Mouse (Mus musculus) heart, adult 18-20 months (tissue): ENCODE measurements around the gene Foxk1. TPM values are rescaled to one million over a fixed set of nuclear protein-coding genes. Genes with fewer than 3 reads are reported as not detected.

Source experiments
- DNase-seq, 2 experiments: peaks; one replicate each; pipeline ENCODE4 v3.0.0; 2021 to 2022; ENCODE audit warnings: mixed read lengths in 1 of 2
- total RNA-seq, 2 experiments: library from RNA; stranded (reverse); gene quantifications; 2 replicates each; pipeline ENCODE4 v1.2.3; 2021

Foxk1 gene
- total RNA-seq, 2 experiments from 2014 or later, result 15.7 to 15.9 TPM

DNA sequence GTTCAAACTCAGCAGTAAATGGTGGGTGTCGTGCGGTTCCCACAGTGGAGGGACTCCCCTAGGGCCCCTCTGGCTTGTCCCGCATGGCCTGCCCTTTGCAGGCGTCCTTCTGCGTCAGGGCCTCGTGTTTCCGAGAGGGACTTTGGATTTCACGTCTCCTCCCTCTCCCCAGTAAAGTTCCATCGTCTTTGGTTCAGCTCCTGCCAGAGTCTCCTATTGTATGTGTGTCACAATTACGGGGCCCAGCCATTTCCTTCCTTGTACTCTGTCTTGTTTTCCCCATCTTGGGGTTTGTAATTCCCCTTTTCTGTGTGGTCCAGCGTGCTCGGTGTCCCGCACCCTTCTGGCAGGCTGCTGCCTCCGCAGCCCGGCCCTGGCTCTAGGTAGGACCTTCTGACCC, 42.2 kb downstream of the Foxk1 start:
- peak in 1 of 2 experiments; percentile 54 for DNase-seq

DNA sequence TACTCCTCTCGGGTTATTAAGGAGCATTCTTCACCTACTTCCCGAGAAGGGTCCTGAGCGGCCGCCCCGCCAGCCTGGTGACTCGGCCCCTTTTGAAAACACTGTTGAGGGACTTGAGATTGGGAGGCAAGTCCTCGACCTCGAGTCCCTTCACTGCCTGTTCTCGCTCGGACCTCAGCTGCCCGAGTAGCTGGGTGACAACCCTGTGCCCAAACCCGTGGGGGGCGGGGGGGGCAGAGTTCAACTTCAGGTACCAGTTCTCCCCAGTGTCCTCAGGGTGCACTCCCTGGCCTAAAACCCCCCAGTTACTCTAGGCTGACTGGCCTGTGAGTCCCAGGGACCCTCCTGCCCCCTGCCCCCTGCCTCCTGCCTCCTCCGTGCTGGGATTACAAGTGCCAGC, 42.7 kb downstream of the Foxk1 start:
- no peak for DNase-seq

DNA sequence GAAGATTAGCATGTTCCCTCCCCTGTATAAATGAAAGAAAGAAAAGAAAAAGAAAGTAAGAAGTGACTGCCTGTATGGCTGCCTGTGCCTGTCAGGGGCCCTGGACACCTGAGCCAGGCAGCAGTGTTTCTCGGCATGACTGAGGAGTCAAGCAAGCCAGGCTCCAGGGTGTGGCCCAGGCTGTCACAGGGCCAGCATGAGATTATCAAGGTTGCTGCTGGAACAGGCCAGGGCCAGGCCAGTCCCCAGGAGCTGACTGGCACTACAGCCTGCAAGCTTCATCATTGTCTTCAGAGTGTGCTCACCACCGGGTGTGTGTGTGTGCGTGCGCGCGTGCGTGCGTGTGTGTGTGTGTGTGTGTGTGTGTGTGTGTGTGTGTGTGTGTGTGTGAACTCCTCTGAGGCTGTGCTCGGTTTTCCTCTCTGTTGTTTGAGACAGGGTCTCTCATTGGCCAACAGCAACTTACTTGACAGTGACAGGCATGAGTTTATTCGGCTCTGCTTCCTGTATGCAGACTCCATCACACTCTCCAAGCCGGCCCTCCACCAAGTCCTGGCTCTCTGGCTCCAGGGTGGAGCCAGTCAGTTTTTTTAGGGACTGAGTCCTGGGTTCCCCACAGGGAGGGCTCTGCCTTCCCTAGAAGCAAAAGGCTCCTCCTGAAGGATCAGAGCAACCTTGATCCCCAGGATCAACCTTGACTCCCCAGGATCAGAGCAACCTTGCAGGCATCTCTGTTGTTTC, 43.7 kb downstream of the Foxk1 start:
- peak; percentile 53 to 60 for DNase-seq

GRCm38 (mm10) chr5:142445709-142446108, 44.4 kb downstream of the Foxk1 start:
- DNase-seq, result no peak

DNA sequence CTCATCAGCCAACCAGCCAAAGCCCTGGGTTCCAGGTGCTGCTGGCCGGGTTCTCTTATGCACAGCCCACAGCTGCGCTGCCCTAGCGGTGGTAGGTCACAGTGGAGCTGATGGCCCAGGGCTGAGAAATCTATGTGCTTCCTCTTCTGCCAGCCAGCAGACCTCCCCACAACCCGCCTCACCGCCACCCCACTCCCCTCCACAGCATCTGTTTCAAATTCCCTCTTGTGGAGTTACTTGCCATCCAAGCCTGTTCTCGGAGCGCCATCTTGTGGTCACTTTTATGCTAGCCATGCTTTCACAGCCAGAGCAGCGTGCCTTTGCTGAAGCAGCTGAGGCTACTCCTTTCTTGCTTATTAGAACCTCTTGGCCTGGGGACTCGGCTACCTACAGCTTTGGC, 46.8 kb downstream of the Foxk1 start:
- DNase-seq, result peak; percentile 88 to 96

- no peak for DNase-seq
Observed at GRCm38 (mm10) chr5:142448623-142449022, 47.3 kb downstream of the Foxk1 start.

DNA sequence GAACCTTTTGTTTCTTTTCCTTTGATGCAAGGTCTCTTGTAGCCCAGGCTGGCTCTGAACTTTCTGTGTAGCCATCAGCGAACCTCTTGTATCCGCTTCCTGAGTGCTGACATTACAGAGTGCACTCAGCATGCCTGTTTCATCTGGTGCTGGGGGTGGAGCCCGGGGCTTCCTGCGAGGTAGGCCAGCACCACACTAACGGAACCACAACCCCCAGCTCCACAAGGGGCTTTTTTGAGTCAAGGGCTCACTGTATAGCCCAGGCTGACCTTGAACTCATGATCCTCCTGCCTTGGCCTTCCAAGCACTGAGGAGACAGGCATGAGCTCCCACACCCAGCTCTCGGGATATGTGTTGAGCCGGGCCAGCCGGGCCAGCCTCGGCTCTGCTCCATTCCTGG, 49.5 kb downstream of the Foxk1 start:
- no peak for DNase-seq

DNA sequence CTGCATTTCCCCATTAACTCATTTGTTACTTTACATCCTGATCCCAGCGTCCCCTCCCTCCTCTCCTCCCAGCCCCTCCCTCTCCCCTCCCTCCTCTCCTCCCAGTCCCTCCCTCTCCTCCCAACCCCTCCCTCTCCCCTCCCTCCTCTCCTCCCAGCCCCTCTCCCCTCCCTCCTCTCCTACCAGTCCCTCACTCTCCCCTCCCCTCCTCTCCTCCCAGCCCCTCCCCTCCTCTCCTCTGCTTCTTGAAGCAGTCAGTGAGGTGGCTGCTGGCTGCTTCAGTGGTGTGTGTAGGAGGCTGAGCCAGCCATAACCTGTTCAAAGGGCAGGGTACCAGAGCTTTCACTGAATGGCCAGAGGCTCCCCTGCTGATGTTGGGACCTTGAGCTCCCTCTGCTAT, 50.5 kb downstream of the Foxk1 start:
- no peak for DNase-seq

DNA sequence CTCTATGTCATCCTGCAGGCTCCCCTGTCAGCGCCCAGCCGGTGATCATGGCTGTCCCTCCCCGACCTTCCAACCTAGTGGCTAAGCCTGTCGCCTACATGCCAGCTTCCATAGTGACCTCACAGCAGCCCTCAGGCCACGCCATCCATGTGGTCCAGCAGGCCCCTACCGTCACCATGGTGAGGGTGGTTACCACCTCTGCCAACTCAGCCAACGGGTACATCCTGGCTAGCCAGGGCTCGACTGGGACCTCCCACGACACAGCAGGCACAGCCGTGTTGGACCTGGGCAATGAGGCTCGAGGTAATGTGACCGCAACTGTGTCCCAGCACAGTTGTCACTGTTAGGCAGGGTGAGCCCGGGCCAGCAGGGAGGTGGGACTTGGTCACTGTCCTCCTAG, 52.4 kb downstream of the Foxk1 start:
- DNase-seq, result no peak

DNA sequence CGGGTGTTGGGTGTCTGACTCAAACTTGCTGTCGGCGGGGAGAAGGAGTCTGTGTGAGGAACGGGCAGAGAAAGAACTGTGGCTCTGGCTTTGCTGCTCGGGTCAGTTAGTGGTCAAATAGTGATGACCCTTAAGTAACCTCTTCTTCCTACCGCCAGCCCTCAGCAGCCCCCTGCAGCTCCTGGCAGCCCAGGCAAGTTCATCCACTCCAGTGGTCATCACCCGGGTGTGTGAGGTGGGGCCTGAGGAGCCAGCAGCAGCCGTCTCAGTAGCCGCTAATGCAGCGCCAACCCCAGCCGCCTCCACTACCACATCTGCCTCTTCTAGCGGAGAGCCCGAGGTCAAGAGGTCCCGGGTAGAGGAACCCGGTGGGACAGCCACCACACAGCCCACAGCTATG, 55.0 kb downstream of the Foxk1 start:
- DNase-seq, result no peak

DNA sequence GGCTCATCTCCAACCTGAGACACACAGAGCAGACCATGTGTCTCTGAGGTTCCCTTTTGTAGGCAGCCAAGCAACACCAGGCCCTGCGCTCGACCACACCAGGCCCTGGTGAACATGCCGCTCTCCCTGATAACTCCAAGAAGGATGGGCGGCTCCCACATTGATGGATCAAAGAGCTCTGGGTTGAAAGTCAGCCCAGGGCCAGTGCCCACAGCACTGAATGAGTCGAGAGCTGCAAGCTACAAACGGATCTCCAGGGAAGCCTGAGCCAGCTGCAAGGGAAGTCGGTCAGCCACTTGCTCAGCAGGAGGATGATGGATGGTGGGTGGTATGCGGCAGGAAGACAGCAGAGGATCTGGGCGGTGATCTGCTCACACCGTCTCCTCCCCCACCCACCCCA, 56.0 kb downstream of the Foxk1 start:
- no peak for DNase-seq

GRCm38 (mm10) chr5:142458791-142459557, 57.7 kb downstream of the Foxk1 start:
- peak in 1 of 2 experiments; percentile 46 for DNase-seq

DNA sequence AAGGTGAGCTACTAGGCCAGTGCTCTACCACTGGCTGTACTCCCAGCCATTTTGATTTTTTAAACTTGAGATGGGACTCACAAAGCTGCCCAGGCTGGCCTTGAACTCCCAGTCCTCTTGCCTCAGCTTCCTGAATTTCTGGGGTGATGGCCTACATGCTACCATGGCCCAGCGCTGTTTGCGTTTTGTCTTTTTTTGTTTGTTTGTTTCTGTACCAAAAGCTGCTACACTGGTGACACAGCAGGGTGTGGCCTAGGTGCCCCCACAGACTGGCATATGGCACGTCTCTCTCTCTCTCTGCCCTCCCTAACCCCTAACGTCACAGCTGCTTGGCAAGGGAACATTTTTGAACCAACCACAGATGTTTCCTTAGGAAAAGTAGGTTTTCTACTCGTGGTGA, 58.5 kb downstream of the Foxk1 start:
- no peak for DNase-seq

- DNase-seq, result no peak
Observed at GRCm38 (mm10) chr5:142461942-142462640, 60.8 kb downstream of the Foxk1 start.

DNA sequence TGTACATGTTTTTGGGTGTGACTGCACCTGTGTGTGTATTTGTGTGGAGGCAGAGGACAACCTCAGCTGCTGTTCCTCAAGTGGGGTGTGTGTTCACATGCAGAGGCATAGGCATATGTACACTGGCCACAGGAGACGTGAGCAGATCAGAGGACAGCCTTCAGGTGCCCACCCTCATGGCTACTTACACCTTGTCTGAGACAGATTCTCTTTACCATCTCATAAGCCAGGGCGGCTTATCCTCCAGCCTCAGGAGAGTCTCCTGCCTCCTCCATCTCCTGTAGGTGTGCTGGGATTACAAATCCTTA, 61.3 kb downstream of the Foxk1 start:
- DNase-seq, result no peak

DNA sequence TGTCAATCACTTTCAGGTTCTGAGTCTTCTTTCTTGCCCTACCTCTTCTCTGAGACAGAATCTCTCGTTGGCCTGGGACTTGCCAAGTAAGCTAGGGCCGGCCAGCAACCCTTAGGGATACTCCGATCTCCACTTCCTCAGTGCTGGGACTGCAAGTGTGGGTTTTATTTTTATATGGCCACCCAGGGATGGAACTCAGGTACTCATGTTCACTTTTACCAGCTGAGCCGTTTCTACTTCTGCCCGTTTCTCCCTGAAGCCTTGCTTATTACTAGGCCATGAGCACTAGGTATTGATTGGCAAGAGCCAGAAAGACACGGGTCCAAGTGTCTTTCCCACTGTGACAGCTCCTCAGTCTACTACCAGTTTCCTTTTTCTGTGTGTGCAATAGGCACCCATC, 61.7 kb downstream of the Foxk1 start:
- no peak for DNase-seq

- DNase-seq, result peak; percentile 93 to 97
Observed at GRCm38 (mm10) chr5:142463461-142464454, 62.5 kb downstream of the Foxk1 start, which contains the start of gene Ap5z1. TSS of gene Ap5z1 (plus strand) at chr5:142463944.

- DNase-seq, result no peak
Observed at GRCm38 (mm10) chr5:142468375-142468774, 67.1 kb downstream of the Foxk1 start.

DNA sequence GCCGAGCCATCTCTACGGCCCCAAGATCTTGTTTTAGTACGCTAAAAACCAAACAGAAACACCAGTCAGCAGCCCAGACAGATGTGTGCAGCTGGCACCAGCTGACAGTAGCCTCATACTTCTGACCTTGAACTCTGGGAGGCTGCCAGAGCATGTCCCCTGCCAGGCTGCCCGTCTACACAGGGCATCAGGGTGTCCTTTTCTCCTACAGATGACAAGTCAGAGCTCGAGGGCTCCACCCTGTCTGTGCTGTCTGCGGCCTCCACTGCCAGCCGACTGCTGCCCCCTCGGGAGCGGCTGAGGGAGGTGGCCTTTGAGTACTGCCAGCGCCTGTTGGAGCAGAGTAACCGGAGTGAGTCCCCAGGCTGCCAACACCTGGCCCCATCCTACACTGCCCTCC, 68.5 kb downstream of the Foxk1 start:
- peak; percentile 38 to 44 for DNase-seq

DNA sequence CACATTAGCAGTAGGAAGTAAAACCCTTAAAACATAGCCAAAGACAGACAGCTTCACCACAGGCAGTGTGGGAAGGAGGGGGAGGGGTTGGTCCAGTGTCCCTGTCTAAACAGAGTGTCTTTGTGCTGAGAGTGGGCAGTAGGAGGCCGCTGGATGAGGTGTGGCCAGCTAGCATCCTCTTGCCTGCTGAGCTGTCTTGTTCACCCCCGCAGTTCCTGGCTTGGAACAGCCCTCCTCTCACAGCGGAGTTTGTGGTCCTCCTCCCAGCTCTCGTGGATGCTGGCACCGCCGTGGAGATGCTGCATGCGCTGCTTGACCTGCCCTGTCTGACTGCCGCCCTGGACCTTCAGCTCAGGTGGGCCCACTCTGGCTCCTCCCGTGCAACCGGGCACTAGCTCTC, 72.4 kb downstream of the Foxk1 start:
- DNase-seq, result no peak

GRCm38 (mm10) chr5:142475669-142476068, 74.4 kb downstream of the Foxk1 start:
- DNase-seq, result no peak

DNA sequence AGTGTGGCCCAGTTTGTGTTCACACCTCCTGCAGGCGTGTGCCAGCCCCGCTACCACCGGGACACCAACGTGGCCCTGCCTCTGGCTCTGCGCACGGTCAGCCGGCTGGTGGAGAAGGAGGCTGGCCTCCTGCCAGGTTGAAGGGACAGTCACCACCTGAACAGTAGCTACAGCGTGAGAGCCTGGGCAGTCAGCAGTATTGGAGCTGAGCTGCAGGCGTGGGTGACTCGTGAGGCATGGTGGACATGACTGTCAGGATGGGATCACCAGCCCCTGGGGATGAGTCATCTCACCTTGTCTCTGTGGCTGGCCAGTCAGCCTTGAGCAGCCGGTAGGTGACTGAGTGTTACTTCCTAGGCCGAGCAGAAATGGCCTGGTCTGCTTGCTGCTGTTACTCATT, 76.0 kb downstream of the Foxk1 start:
- DNase-seq, result no peak
